Mouse (Mus musculus) lung, adult 10 weeks (tissue): ENCODE data around the gene AI597479. TPM values are rescaled to one million over a fixed set of nuclear protein-coding genes. Genes with fewer than 3 reads are reported as not detected.

ENCODE experiments used
- polyA plus RNA-seq: library from polyadenylated mRNA; stranded (reverse); fragments of 350-450 nt; fragmentation: Illumina TruSeq; extraction: RNeasy Lipid Tissue Mini Kit (QIAGEN cat#74804); gene quantifications from one replicate; pipeline ENCODE4 v1.2.3, GENCODE M21; 2014; ENCODE audit warnings: low read depth, low replicate concordance; ENCODE audit not compliant: insufficient read depth

AI597479 gene
- polyA plus RNA-seq: 10.9 TPM

DNA sequence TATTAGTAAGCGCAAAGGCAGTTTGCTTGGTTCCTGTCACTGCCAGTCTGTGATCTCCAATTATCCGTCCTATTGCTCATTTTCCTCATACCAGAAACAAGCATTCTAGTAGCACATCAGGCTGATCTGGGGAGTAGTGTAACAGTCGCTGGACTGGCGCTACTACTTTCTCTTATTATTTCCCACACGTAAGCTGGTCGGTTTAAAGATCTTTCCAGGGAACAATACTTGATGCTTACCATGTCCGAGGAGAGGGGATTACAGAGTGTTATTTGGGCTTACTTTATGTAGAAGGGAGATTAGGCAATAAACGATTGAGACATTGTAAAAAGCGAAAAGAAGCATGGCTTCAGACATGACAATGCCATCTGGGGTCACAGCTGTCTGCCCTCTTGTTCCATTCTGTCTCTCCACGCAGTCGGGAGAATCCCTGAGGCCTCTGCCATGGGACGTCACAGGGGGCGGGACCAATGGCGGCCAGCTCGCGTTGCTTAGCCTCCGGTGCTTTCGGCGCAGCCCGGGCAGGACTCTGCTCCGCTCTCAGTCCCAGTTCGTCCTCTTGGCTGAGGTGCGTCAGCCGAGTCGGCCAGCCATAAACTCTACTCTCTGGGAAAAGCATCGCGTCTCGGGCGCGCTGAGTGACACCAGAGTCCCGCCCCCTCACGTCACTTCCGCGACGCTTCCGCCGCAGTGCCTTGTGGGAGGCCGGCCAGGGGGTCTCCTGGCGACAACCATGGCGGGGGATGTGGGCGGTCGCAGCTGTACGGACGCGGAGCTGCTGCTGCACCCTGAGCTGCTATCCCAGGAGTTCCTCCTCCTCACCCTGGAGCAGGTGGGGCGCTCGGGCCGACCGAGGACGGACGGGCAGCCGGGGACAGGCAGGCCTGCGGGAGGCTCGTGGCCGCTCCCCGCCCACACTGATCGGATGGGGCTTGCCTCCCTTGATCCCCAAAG is at the start of gene AI597479, which contains the start of gene Tgfbrap1:
TSS of gene AI597479 (plus strand) at position 680 of the 954 bp plus-strand sequence.
TSS of gene Tgfbrap1 (minus strand) at position 607 of the 954 bp plus-strand sequence.

Other genes starting within 250 kb of the AI597479 start
- gene Mrps9, start 247.5 kb upstream of the AI597479 start, polyA plus RNA-seq: 34.8 TPM
- not detected for gene Gpr45, start 145.8 kb upstream of the AI597479 start, polyA plus RNA-seq
- gene Tgfbrap1, start 73 bp upstream of the AI597479 start, polyA plus RNA-seq: 10.6 TPM
- gene Fhl2, start 98.3 kb downstream of the AI597479 start, polyA plus RNA-seq: 10.7 TPM